Mouse (Mus musculus): ENCODE data around the gene Efemp1. TPM values are rescaled to one million over a fixed set of nuclear protein-coding genes. Genes with fewer than 3 reads are reported as not detected.

The Efemp1 gene
- polyA plus RNA-seq (2015; fragmentation: Nextera tagmentation; extraction: Ambion mirVana): 12.5 and 16.0 TPM in 2 replicates

GRCm38 (mm10) chr11:28853102-28853800 is at the start of gene Efemp1:
Gene Efemp1 (plus strand): TSS chr11:28853204.
- H3K27ac ChIP-seq: no peak within 1 kb of the TSS
- peak within 1 kb of the TSS; percentile 96 for H3K4me2 ChIP-seq
- H3K9ac ChIP-seq: peak within 1 kb of the TSS; percentile 45
- H3K4me3 ChIP-seq: peak within 1 kb of the TSS; percentile 58
- under 1% methylated on average over 30 of the region's 30 CpGs for WGBS
- peak; percentile 55 for ATAC-seq (replicated peaks; ENCODE audit: insufficient number of reproducible peaks, insufficient read depth, low FRiP score, low read depth)
- H3K9me3 ChIP-seq (replicated peaks): no peaks in the 10 kb centered on the region
- H3K27me3 ChIP-seq: peaks cover 10% of the 10 kb centered on the region; the same call in 1 of the 2 replicates
- H3K36me3 ChIP-seq: no peaks in the 10 kb centered on the region
- H3K4me1 ChIP-seq (replicated peaks): peaks cover 15% of the 10 kb centered on the region; the same call in 1 of the 2 replicates

GRCm38 (mm10) chr11:28808685-28809084 is 44.3 kb upstream of the Efemp1 start:
- no peaks in the 10 kb centered on the region for H3K27me3 ChIP-seq
- ATAC-seq (replicated peaks; ENCODE audit: insufficient number of reproducible peaks, insufficient read depth, low FRiP score, low read depth): no peak
- no peak overlapping the region for H3K27ac ChIP-seq
- H3K4me2 ChIP-seq: no peak overlapping the region
- peaks cover 6% of the 10 kb centered on the region; the same call in 1 of the 2 replicates for H3K4me1 ChIP-seq (replicated peaks)
- no peak overlapping the region for H3K9ac ChIP-seq
- H3K36me3 ChIP-seq: no peaks in the 10 kb centered on the region
- 60% methylated on average over 3 of the region's 3 CpGs for WGBS
- H3K9me3 ChIP-seq (replicated peaks): no peaks in the 10 kb centered on the region
- no peak overlapping the region for H3K4me3 ChIP-seq

- H3K4me1 ChIP-seq (replicated peaks): peaks cover 6% of the 10 kb centered on the region; the same call in 1 of the 2 replicates
- no peak overlapping the region for H3K9ac ChIP-seq
- no peak for ATAC-seq (replicated peaks; ENCODE audit: insufficient number of reproducible peaks, insufficient read depth, low FRiP score, low read depth)
- WGBS: 60% methylated on average over 2 of the region's 2 CpGs
- peaks cover 12% of the 10 kb centered on the region; the same call in 1 of the 2 replicates for H3K27me3 ChIP-seq
- no peaks in the 10 kb centered on the region for H3K9me3 ChIP-seq (replicated peaks)
- H3K4me2 ChIP-seq: no peak overlapping the region
- H3K36me3 ChIP-seq: no peaks in the 10 kb centered on the region
- H3K4me3 ChIP-seq: no peak overlapping the region
- H3K27ac ChIP-seq: no peak overlapping the region
These were observed 41.1 kb upstream of the Efemp1 start for GRCm38 (mm10) chr11:28811874-28812273.

- 17% methylated on average over 2 of the region's 2 CpGs for WGBS
- Histone ChIP-seq H3K9ac (no peak overlapping the region), H3K4me1 (replicated peaks) (peaks cover 8% of the 10 kb centered on the region), H3K4me2 (no peak overlapping the region), H3K27me3 (peaks cover 12% of the 10 kb centered on the region; the same call in 1 of the 2 replicates), H3K4me3 (no peak overlapping the region), H3K9me3 (replicated peaks) (no peaks in the 10 kb centered on the region), H3K36me3 (no peaks in the 10 kb centered on the region), H3K27ac (no peak overlapping the region)
- ATAC-seq (replicated peaks; ENCODE audit: insufficient number of reproducible peaks, insufficient read depth, low FRiP score, low read depth): no peak
These were observed 40.4 kb upstream of the Efemp1 start for GRCm38 (mm10) chr11:28812564-28812963.

- H3K27ac ChIP-seq: no peak overlapping the region
- H3K4me3 ChIP-seq: no peak overlapping the region
- WGBS: 48% methylated on average over 4 of the region's 4 CpGs
- H3K36me3 ChIP-seq: no peaks in the 10 kb centered on the region
- H3K4me1 ChIP-seq (replicated peaks): peaks cover 13% of the 10 kb centered on the region
- H3K27me3 ChIP-seq: peaks cover 21% of the 10 kb centered on the region
- no peak overlapping the region for H3K9ac ChIP-seq
- H3K4me2 ChIP-seq: no peak overlapping the region
- peak; percentile 76 for ATAC-seq (replicated peaks; ENCODE audit: insufficient number of reproducible peaks, insufficient read depth, low FRiP score, low read depth)
- no peaks in the 10 kb centered on the region for H3K9me3 ChIP-seq (replicated peaks)
These were observed 35.6 kb upstream of the Efemp1 start for GRCm38 (mm10) chr11:28817405-28817804.

GRCm38 (mm10) chr11:28826950-28827349 is 26.1 kb upstream of the Efemp1 start:
- no peak for ATAC-seq (replicated peaks; ENCODE audit: insufficient number of reproducible peaks, insufficient read depth, low FRiP score, low read depth)
- Histone ChIP-seq H3K9ac (no peak overlapping the region), H3K36me3 (no peaks in the 10 kb centered on the region), H3K27me3 (no peaks in the 10 kb centered on the region), H3K4me1 (replicated peaks) (no peaks in the 10 kb centered on the region), H3K9me3 (replicated peaks) (no peaks in the 10 kb centered on the region), H3K27ac (no peak overlapping the region), H3K4me2 (no peak overlapping the region), H3K4me3 (no peak overlapping the region)
- WGBS: 81% methylated on average over 2 of the region's 2 CpGs

- no peaks in the 10 kb centered on the region for H3K36me3 ChIP-seq
- H3K9ac ChIP-seq: no peak overlapping the region
- H3K4me2 ChIP-seq: no peak overlapping the region
- no peak overlapping the region for H3K4me3 ChIP-seq
- ATAC-seq (replicated peaks; ENCODE audit: insufficient number of reproducible peaks, insufficient read depth, low FRiP score, low read depth): no peak
- WGBS: 15% methylated on average over 3 of the region's 3 CpGs
- no peak overlapping the region for H3K27ac ChIP-seq
- peaks cover 3% of the 10 kb centered on the region; the same call in 1 of the 2 replicates for H3K4me1 ChIP-seq (replicated peaks)
- H3K9me3 ChIP-seq (replicated peaks): no peaks in the 10 kb centered on the region
- H3K27me3 ChIP-seq: no peaks in the 10 kb centered on the region
These were observed 19.2 kb upstream of the Efemp1 start for GRCm38 (mm10) chr11:28833809-28834208.

- ATAC-seq (replicated peaks; ENCODE audit: insufficient number of reproducible peaks, insufficient read depth, low FRiP score, low read depth): no peak
- H3K36me3 ChIP-seq: no peaks in the 10 kb centered on the region
- no peak overlapping the region for H3K4me2 ChIP-seq
- no peak overlapping the region for H3K4me3 ChIP-seq
- H3K9ac ChIP-seq: no peak overlapping the region
- H3K9me3 ChIP-seq (replicated peaks): no peaks in the 10 kb centered on the region
- H3K27ac ChIP-seq: no peak overlapping the region
- H3K27me3 ChIP-seq: no peaks in the 10 kb centered on the region
- peaks cover 3% of the 10 kb centered on the region; the same call in 1 of the 2 replicates for H3K4me1 ChIP-seq (replicated peaks)
These were observed 17.9 kb upstream of the Efemp1 start for GRCm38 (mm10) chr11:28835141-28835540.

GRCm38 (mm10) chr11:28849841-28850240 is 3.2 kb upstream of the Efemp1 start:
- ATAC-seq (replicated peaks; ENCODE audit: insufficient number of reproducible peaks, insufficient read depth, low FRiP score, low read depth): no peak
- peaks cover 15% of the 10 kb centered on the region; the same call in 1 of the 2 replicates for H3K4me1 ChIP-seq (replicated peaks)
- no peak overlapping the region for H3K4me2 ChIP-seq
- no peak overlapping the region for H3K27ac ChIP-seq
- H3K9ac ChIP-seq: no peak overlapping the region
- no peaks in the 10 kb centered on the region for H3K9me3 ChIP-seq (replicated peaks)
- no peak overlapping the region for H3K4me3 ChIP-seq
- no peaks in the 10 kb centered on the region for H3K36me3 ChIP-seq
- H3K27me3 ChIP-seq: peaks cover 10% of the 10 kb centered on the region; the same call in 1 of the 2 replicates

- 61% methylated on average over 4 of the region's 4 CpGs for WGBS
- Histone ChIP-seq H3K27ac (no peak overlapping the region), H3K9me3 (replicated peaks) (no peaks in the 10 kb centered on the region), H3K4me2 (no peak overlapping the region), H3K4me1 (replicated peaks) (peaks cover 15% of the 10 kb centered on the region; the same call in 1 of the 2 replicates), H3K9ac (no peak overlapping the region), H3K27me3 (peaks cover 10% of the 10 kb centered on the region; the same call in 1 of the 2 replicates), H3K36me3 (no peaks in the 10 kb centered on the region), H3K4me3 (no peak overlapping the region)
- ATAC-seq (replicated peaks; ENCODE audit: insufficient number of reproducible peaks, insufficient read depth, low FRiP score, low read depth): no peak
These were observed 1.4 kb upstream of the Efemp1 start for GRCm38 (mm10) chr11:28851645-28852044.

- peaks cover 10% of the 10 kb centered on the region; the same call in 1 of the 2 replicates for H3K27me3 ChIP-seq
- H3K27ac ChIP-seq: no peak overlapping the region
- H3K4me2 ChIP-seq: peak overlapping the region; percentile 96
- no peaks in the 10 kb centered on the region for H3K36me3 ChIP-seq
- H3K4me1 ChIP-seq (replicated peaks): peaks cover 15% of the 10 kb centered on the region; the same call in 1 of the 2 replicates
- 17% methylated on average over 6 of the region's 6 CpGs for WGBS
- H3K9me3 ChIP-seq (replicated peaks): no peaks in the 10 kb centered on the region
- ATAC-seq (replicated peaks; ENCODE audit: insufficient number of reproducible peaks, insufficient read depth, low FRiP score, low read depth): no peak
- no peak overlapping the region for H3K9ac ChIP-seq
- H3K4me3 ChIP-seq: peak overlapping the region; percentile 58
These were observed 564 bp upstream of the Efemp1 start for GRCm38 (mm10) chr11:28852361-28852919.
